Mouse (Mus musculus): ENCODE results near the gene Gpr33.

The Gpr33 gene

DNA sequence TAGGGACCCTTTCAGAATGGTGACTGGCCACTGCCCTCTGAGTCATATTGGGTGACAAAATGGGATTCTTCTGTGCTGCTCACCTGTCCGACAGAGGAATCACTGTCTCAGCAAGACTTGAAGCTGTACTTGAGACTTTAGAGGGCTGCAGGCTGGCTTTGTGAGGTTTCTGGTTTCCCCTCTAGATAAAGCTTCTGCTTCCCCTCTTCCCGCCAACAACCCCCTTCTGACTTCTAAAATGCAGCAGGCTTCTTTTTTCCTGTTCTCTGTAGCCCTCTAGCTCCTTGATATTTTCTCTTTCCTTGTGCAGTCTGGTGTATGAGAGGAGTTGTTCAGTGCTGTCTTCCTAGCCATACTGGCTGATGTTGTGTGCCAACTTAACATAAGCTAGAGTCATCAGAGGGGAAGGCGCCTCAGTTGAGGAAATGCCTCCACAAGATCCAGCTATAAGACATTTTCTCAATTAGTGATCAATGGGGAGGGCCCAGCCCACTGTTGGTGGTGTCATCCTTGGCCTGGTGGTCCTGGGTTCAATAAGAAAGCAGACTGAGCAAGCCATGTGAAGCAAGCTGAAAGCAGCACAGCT is 42.6 kb downstream of the Gpr33 start:
- no peak for DNase-seq

DNA sequence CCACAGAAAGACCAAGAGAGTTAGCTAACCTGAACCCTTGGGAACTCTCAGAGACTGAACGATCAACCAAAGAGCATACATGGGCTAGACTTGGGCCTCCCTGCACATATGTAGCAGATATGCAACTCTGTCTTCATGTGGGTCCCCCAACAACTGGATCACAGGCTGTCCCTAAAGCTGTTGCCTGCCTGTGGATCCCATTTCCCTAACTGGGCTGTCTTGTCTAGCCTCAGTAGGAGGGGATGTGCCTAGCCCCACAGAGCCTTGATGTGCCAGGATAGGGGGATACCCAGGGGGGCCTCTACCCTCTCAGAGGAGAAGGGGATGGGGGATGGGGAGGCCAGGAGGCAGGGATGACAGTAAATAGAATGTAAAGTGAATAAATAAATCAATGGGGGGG is 44.2 kb downstream of the Gpr33 start:
- no peak for DNase-seq

DNA sequence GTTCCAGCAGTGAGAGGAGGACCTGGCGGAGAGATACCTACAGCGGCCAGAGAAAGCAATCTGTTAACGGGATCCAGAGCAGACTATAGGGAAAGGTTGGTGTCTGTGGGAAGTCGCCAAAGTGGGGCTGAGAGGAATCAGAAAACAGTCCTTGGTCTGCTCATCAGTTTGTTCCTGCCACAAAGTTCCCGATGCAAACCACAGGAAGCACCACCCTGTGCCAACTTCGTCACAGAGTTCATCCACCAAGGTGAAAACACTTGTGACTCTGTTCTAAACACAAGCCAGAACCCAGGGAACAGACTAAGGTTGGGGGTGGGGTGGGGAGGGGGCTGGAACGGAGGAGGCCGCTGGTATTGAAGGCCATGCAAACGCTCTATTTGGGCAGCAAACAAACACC is 51.3 kb downstream of the Gpr33 start:
- DNase-seq, result no peak

DNA sequence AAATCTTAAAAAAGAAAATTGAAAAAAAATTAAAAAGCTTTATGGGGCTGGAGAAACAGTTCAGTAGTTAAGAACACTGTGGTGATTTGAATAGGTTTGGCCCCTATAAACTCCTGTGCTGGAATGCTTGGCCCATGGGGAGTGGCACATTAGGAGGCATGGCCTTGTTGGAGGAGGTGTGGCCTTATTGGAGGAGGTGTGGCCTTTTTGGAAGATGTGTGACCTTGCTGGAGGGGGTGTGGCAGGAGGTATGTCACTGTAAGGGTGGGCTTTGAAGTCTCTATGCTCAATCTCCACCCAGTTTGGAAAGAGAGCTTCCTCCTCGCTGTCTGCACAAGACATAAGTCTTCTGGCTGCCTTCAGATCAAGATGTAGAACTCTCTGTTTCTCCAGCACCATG is 53.5 kb downstream of the Gpr33 start:
- no peak for DNase-seq

Data from kidney, postnatal 4 days (tissue).